Mouse (Mus musculus) limb, embryonic 14.5 days (tissue): ENCODE measurements around the gene Gp5. TPM values are rescaled to one million over a fixed set of nuclear protein-coding genes. Genes with fewer than 3 reads are reported as not detected.

ENCODE experiments used
- ATAC-seq: fragments of 200-750 bp; cut with Nextera tagmentation; 2 replicates; pipeline ENCODE4 v1.8.0; 2017; ENCODE audit warnings: low read depth, moderate number of reproducible peaks, moderate TSS enrichment; ENCODE audit not compliant: low FRiP score
- DNase-seq: peaks from one replicate; pipeline ENCODE4 v3.0.0-alpha.2; 2015; ENCODE audit warnings: low spot score
- H3K27ac ChIP-seq: fragments of 300-500 bp; sonication (generic); replicated peaks from 2 replicates; pipeline ENCODE4 v1.5.1; 2014; ENCODE audit warnings: low read depth, mild to moderate bottlenecking, low read length, moderate library complexity, mixed read lengths
- H3K27me3 ChIP-seq: fragments of 300-500 bp; sonication (generic); 2 replicates; pipeline ENCODE4 v1.6.1; 2014; ENCODE audit warnings: low read length, mixed read lengths; ENCODE audit not compliant: control insufficient read depth, insufficient read depth
- H3K36me3 ChIP-seq: fragments of 300-500 bp; sonication (generic); 2 replicates; pipeline ENCODE4 v1.6.1; 2014; ENCODE audit warnings: mild to moderate bottlenecking, low read length, moderate library complexity, mixed read lengths; ENCODE audit not compliant: control insufficient read depth, insufficient read depth
- H3K4me1 ChIP-seq: fragments of 300-500 bp; sonication (generic); 2 replicates; pipeline ENCODE4 v1.6.1; 2014; ENCODE audit warnings: antibody characterized with exemption, low read length, mixed read lengths; ENCODE audit not compliant: control insufficient read depth, insufficient read depth
- H3K4me2 ChIP-seq: fragments of 300-500 bp; sonication (generic); replicated peaks from 2 replicates; pipeline ENCODE4 v1.6.1; 2014; ENCODE audit warnings: low read depth, mild to moderate bottlenecking, low read length, moderate library complexity; ENCODE audit not compliant: severe bottlenecking
- H3K4me3 ChIP-seq: fragments of 300-500 bp; sonication (generic); replicated peaks from 2 replicates; pipeline ENCODE4 v1.5.1; 2014; ENCODE audit warnings: low read length
- H3K9ac ChIP-seq: fragments of 300-500 bp; sonication (generic); 2 replicates; pipeline ENCODE4 v1.6.1; 2014; ENCODE audit warnings: mild to moderate bottlenecking, low read depth, low read length, moderate library complexity; ENCODE audit not compliant: severe bottlenecking
- H3K9me3 ChIP-seq: fragments of 300-500 bp; sonication (generic); 2 replicates; pipeline ENCODE4 v1.6.1; 2016; ENCODE audit warnings: low read length; ENCODE audit not compliant: control insufficient read depth
- POLR2A ChIP-seq: fragments of 200-500 bp; IDR thresholded peaks from 2 replicates; pipeline ENCODE4 v1.8.0; 2012; ENCODE audit warnings: inconsistent platforms, mild to moderate bottlenecking, moderate library complexity, borderline replicate concordance; ENCODE audit not compliant: insufficient read depth, insufficient read length; ENCODE audit errors: extremely low read depth
- WGBS: fragments of 180-500 bp; shearing (Covaris S2); extraction: QIAGEN DNeasy Blood & Tissue Kit; methylation state at CpG from one replicate; pipeline ENCODE4 v1.1.7; 2014; 5-methylcytosine and 5-hydroxymethylcytosine counted together
- polyA plus RNA-seq, 2 experiments: library from polyadenylated mRNA; depleted of rRNA in 1 of 2; stranded (reverse) in 1 of 2; unstranded in 1 of 2; fragments of >200 nt; fragmentation: Nextera tagmentation in 1 of 2; extraction: Ambion mirVana in 1 of 2; gene quantifications; 2 replicates each; pipeline versions ENCODE4 v1.2.1 to v1.2.3; 2012 to 2014

The Gp5 gene
- polyA plus RNA-seq, 2 experiments: 0.67 to 0.72 TPM

GRCm38 (mm10) chr16:30262664-30263063, 47.9 kb downstream of the Gp5 start:
- no peaks in the 10 kb centered on the region for H3K27me3 ChIP-seq
- no peak overlapping the region for H3K4me3 ChIP-seq
- ATAC-seq: peak; percentile 53; the same call in 1 of the 2 replicates
- H3K36me3 ChIP-seq: no peaks in the 10 kb centered on the region
- 10% methylated on average over 2 of the region's 2 CpGs for WGBS
- H3K9me3 ChIP-seq: no peaks in the 10 kb centered on the region
- no peak overlapping the region for H3K4me2 ChIP-seq
- H3K4me1 ChIP-seq: no peaks in the 10 kb centered on the region
- H3K9ac ChIP-seq: no peak overlapping the region
- TF ChIP-seq POLR2A: no peak
- no peak overlapping the region for H3K27ac ChIP-seq
- DNase-seq: peak; percentile 84

GRCm38 (mm10) chr16:30262157-30262556, 48.4 kb downstream of the Gp5 start:
- no peak for DNase-seq
- H3K9ac ChIP-seq: no peak overlapping the region
- H3K27ac ChIP-seq: no peak overlapping the region
- no peak overlapping the region for H3K4me2 ChIP-seq
- no peaks in the 10 kb centered on the region for H3K4me1 ChIP-seq
- H3K4me3 ChIP-seq: no peak overlapping the region
- no peak for TF ChIP-seq POLR2A
- H3K36me3 ChIP-seq: no peaks in the 10 kb centered on the region
- H3K27me3 ChIP-seq: no peaks in the 10 kb centered on the region
- WGBS: 90% methylated on average over 10 of the region's 10 CpGs
- no peaks in the 10 kb centered on the region for H3K9me3 ChIP-seq
- no peak for ATAC-seq

- no peak for TF ChIP-seq POLR2A
- H3K4me3 ChIP-seq: no peak overlapping the region
- no peak overlapping the region for H3K4me2 ChIP-seq
- H3K9me3 ChIP-seq: no peaks in the 10 kb centered on the region
- no peak overlapping the region for H3K27ac ChIP-seq
- H3K27me3 ChIP-seq: no peaks in the 10 kb centered on the region
- H3K36me3 ChIP-seq: no peaks in the 10 kb centered on the region
- no peak overlapping the region for H3K9ac ChIP-seq
- ATAC-seq: no peak
- H3K4me1 ChIP-seq: no peaks in the 10 kb centered on the region
- DNase-seq: no peak
- WGBS: 85% methylated on average over 9 of the region's 9 CpGs
Measured at GRCm38 (mm10) chr16:30261341-30261740, 49.2 kb downstream of the Gp5 start.

- Histone ChIP-seq H3K36me3 (no peaks in the 10 kb centered on the region), H3K4me1 (no peaks in the 10 kb centered on the region), H3K4me3 (no peak overlapping the region), H3K9ac (no peak overlapping the region), H3K9me3 (no peaks in the 10 kb centered on the region), H3K27me3 (no peaks in the 10 kb centered on the region), H3K27ac (no peak overlapping the region), H3K4me2 (no peak overlapping the region)
- no peak for DNase-seq
- 82% methylated on average over 15 of the region's 15 CpGs for WGBS
- TF ChIP-seq POLR2A: no peak
- no peak for ATAC-seq
Measured at GRCm38 (mm10) chr16:30260012-30260635, 50.5 kb downstream of the Gp5 start.

GRCm38 (mm10) chr16:30259444-30259843, 51.1 kb downstream of the Gp5 start:
- no peak for TF ChIP-seq POLR2A
- Histone ChIP-seq H3K27ac (no peak overlapping the region), H3K4me2 (no peak overlapping the region), H3K4me1 (no peaks in the 10 kb centered on the region), H3K9ac (no peak overlapping the region), H3K36me3 (no peaks in the 10 kb centered on the region), H3K4me3 (no peak overlapping the region), H3K9me3 (no peaks in the 10 kb centered on the region), H3K27me3 (no peaks in the 10 kb centered on the region)
- DNase-seq (no peak), ATAC-seq (no peak)
- WGBS: 88% methylated on average over 10 of the region's 10 CpGs
